Mouse (Mus musculus) midbrain, embryonic 10.5 days (tissue): ENCODE data around the gene Klf2. TPM values are rescaled to one million over a fixed set of nuclear protein-coding genes. Genes with fewer than 3 reads are reported as not detected.
A peak's percentile ranks its signal among the peaks of the same experiment; 100 is the strongest.

Experiments used
- DNase-seq: peaks from one replicate; pipeline ENCODE4 v3.0.0-alpha.2; 2017; ENCODE audit warnings: low spot score
- H3K27ac ChIP-seq: fragments of 300-500 bp; sonication (generic); replicated peaks from 2 replicates; pipeline ENCODE4 v1.5.1; 2016; ENCODE audit warnings: mild to moderate bottlenecking
- H3K27me3 ChIP-seq: fragments of 300-500 bp; sonication (generic); 2 replicates; pipeline ENCODE4 v1.6.1; 2016; ENCODE audit warnings: low read depth, mild to moderate bottlenecking; ENCODE audit not compliant: poor library complexity, severe bottlenecking
- H3K36me3 ChIP-seq: fragments of 300-500 bp; sonication (generic); 2 replicates; pipeline ENCODE4 v1.6.1; 2016; ENCODE audit warnings: mild to moderate bottlenecking, moderate library complexity
- H3K4me1 ChIP-seq: fragments of 300-500 bp; sonication (generic); 2 replicates; pipeline ENCODE4 v1.6.1; 2016
- H3K4me3 ChIP-seq: fragments of 300-500 bp; sonication (generic); 2 replicates; pipeline ENCODE4 v1.5.1; 2016; ENCODE audit warnings: mild to moderate bottlenecking, moderate library complexity
- H3K9me3 ChIP-seq: fragments of 300-500 bp; sonication (generic); replicated peaks from 2 replicates; pipeline ENCODE4 v1.6.1; 2016; ENCODE audit warnings: mild to moderate bottlenecking
- WGBS: fragments of 180-500 bp; shearing (Covaris S2); methylation state at CpG from one replicate; pipeline ENCODE4 v1.1.7; 2016; 5-methylcytosine and 5-hydroxymethylcytosine counted together
- polyA plus RNA-seq: library from polyadenylated mRNA; unstranded; fragments of >200 nt; fragmentation: Nextera tagmentation; extraction: Ambion mirVana; gene quantifications from 2 replicates; pipeline ENCODE4 v1.2.1, GENCODE M21; 2016

The Klf2 gene
- polyA plus RNA-seq, result 4.0 and 4.1 TPM in 2 replicates

DNA sequence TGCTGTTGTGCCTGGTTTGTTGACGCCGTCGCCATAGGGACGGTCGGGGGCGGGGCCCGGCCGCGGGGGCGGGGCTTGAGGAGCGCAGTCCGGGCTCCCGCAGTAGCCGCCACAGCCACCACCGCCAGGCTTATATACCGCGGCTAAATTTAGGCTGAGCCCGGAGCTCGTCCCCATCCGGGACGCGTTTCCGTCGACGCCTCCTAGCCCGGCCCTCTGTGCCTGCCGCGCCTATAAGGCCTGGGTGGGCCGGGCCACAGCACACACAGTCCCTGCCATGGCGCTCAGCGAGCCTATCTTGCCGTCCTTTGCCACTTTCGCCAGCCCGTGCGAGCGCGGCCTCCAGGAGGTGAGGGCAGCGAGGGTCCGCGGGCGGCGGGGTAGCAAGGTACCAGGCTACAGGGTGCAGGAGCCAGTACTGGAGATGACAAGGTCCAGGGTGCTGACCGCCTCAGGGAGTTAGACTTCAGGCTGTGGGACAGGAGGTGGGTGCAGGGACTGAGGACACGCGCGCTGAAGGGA is at the start of gene Klf2:
Klf2 (plus strand) TSS at position 233 of the 522 bp plus-strand sequence.
- under 1% methylated on average over 46 of the region's 46 CpGs for WGBS
- Histone ChIP-seq H3K27me3 (peaks cover 63% of the 10 kb centered on the region), H3K4me1 (peaks cover 42% of the 10 kb centered on the region), H3K4me3 (peak within 1 kb of the TSS; percentile 63), H3K36me3 (no peaks in the 10 kb centered on the region), H3K9me3 (no peaks in the 10 kb centered on the region), H3K27ac (peak within 1 kb of the TSS; percentile 71)
- peak; percentile 91 for DNase-seq

GRCm38 (mm10) chr8:72270606-72271005 is 48.2 kb upstream of the Klf2 start:
- H3K36me3 ChIP-seq, result no peaks in the 10 kb centered on the region
- WGBS, result 91% methylated on average over 12 of the region's 12 CpGs
- H3K4me3 ChIP-seq, result no peak overlapping the region
- H3K9me3 ChIP-seq, result no peaks in the 10 kb centered on the region
- no peak overlapping the region for H3K27ac ChIP-seq
- no peak for DNase-seq
- no peaks in the 10 kb centered on the region for H3K27me3 ChIP-seq
- H3K4me1 ChIP-seq, result no peaks in the 10 kb centered on the region

GRCm38 (mm10) chr8:72271051-72271660 is 47.7 kb upstream of the Klf2 start:
- H3K4me1 ChIP-seq, result no peaks in the 10 kb centered on the region
- H3K36me3 ChIP-seq, result no peaks in the 10 kb centered on the region
- 79% methylated on average over 11 of the region's 11 CpGs for WGBS

DNA sequence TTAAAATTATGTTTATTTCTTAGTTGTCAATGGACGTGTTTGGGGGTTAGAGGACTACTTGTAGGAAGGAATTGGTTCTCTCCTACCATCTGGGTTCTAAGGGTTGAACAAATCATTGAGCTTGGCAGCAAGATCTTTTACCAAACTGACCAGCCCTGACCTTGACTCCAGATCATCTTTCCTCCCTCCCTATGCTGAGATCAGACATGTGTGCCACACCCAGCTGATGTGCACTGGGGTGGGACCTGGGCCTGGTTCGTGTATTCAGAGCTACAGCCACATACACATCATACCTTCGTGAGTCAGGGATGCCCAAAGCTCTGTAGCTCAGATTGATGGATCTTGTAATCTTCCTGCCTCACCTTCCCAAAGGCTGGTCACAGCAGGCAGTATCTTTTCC is 47.1 kb upstream of the Klf2 start:
- DNase-seq, result no peak
- no peak overlapping the region for H3K4me3 ChIP-seq
- H3K4me1 ChIP-seq, result no peaks in the 10 kb centered on the region
- H3K27ac ChIP-seq, result no peak overlapping the region
- no peaks in the 10 kb centered on the region for H3K27me3 ChIP-seq
- no peaks in the 10 kb centered on the region for H3K36me3 ChIP-seq
- 79% methylated on average over 3 of the region's 3 CpGs for WGBS
- H3K9me3 ChIP-seq, result no peaks in the 10 kb centered on the region

More at GRCm38 (mm10) chr8:72271051-72271660, 47.7 kb upstream of the Klf2 start:
- H3K27me3 ChIP-seq, result no peaks in the 10 kb centered on the region
- no peak for DNase-seq
- H3K27ac ChIP-seq, result no peak overlapping the region
- no peaks in the 10 kb centered on the region for H3K9me3 ChIP-seq
- H3K4me3 ChIP-seq, result no peak overlapping the region

DNA sequence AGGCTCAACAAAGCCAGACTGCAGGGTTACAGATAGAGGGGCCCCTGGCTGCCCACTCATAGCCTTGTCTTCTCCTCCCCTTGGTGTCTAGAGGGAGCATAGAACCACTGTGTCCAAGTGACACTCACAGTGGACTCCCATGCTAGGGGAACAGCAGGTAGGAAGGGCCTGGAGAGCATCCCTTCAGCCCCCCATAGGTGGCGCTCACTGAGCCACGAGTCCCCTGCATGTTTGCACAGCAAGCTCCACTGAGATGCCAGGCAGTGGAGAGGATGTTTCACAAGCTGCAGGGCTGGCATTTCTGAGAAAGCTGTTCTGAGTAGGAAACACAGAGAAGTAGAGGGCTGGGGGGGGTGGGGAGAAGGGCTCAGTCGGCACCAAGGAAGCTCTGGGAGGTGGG is 46.5 kb upstream of the Klf2 start:
- no peaks in the 10 kb centered on the region for H3K36me3 ChIP-seq
- H3K27ac ChIP-seq, result no peak overlapping the region
- H3K27me3 ChIP-seq, result no peaks in the 10 kb centered on the region
- 18% methylated on average over 3 of the region's 3 CpGs for WGBS
- no peaks in the 10 kb centered on the region for H3K4me1 ChIP-seq
- no peaks in the 10 kb centered on the region for H3K9me3 ChIP-seq
- DNase-seq, result peak; percentile 46
- no peak overlapping the region for H3K4me3 ChIP-seq

- DNase-seq, result no peak
- no peak overlapping the region for H3K4me3 ChIP-seq
- H3K36me3 ChIP-seq, result no peaks in the 10 kb centered on the region
- H3K4me1 ChIP-seq, result no peaks in the 10 kb centered on the region
- H3K27ac ChIP-seq, result no peak overlapping the region
- H3K27me3 ChIP-seq, result no peaks in the 10 kb centered on the region
- no peaks in the 10 kb centered on the region for H3K9me3 ChIP-seq
- 82% methylated on average over 1 of the region's 1 CpGs for WGBS
These were observed 45.6 kb upstream of the Klf2 start for GRCm38 (mm10) chr8:72273111-72273770.

DNA sequence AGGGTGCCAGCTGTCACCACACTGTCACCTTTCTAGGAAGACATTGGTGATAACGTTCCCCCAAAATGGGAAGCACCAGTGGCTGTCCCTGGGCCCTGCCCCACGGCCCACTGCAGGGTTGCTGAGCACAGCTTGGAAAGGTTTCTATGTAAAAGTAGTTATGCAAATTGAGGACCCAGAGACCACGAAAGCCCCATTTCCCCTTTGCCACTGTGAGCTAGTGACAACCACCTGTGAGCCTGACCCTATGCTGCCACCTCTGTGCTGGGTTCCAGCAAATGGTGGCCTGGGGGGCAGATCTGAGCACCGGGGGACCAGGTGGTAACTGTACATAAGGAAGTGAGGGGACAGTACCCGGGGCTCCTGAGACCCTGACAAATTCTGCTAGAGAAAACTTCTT is 45.0 kb upstream of the Klf2 start:
- Histone ChIP-seq H3K27me3 (no peaks in the 10 kb centered on the region), H3K27ac (no peak overlapping the region), H3K36me3 (no peaks in the 10 kb centered on the region), H3K4me1 (no peaks in the 10 kb centered on the region), H3K4me3 (no peak overlapping the region), H3K9me3 (no peaks in the 10 kb centered on the region)
- no peak for DNase-seq
- 78% methylated on average over 5 of the region's 5 CpGs for WGBS

GRCm38 (mm10) chr8:72277244-72277643 is 41.6 kb upstream of the Klf2 start:
- Histone ChIP-seq H3K27me3 (no peaks in the 10 kb centered on the region), H3K9me3 (no peaks in the 10 kb centered on the region), H3K4me1 (no peaks in the 10 kb centered on the region), H3K36me3 (no peaks in the 10 kb centered on the region), H3K27ac (no peak overlapping the region), H3K4me3 (no peak overlapping the region)
- 83% methylated on average over 3 of the region's 3 CpGs for WGBS
- no peak for DNase-seq

- no peaks in the 10 kb centered on the region for H3K9me3 ChIP-seq
- no peak overlapping the region for H3K27ac ChIP-seq
- H3K4me3 ChIP-seq, result no peak overlapping the region
- no peaks in the 10 kb centered on the region for H3K4me1 ChIP-seq
- WGBS, result 81% methylated on average over 7 of the region's 7 CpGs
- no peaks in the 10 kb centered on the region for H3K36me3 ChIP-seq
- DNase-seq, result no peak
- H3K27me3 ChIP-seq, result no peaks in the 10 kb centered on the region
These were observed 39.7 kb upstream of the Klf2 start for GRCm38 (mm10) chr8:72279151-72279550.

GRCm38 (mm10) chr8:72281634-72282033 is 37.2 kb upstream of the Klf2 start:
- no peaks in the 10 kb centered on the region for H3K9me3 ChIP-seq
- no peaks in the 10 kb centered on the region for H3K4me1 ChIP-seq
- no peak overlapping the region for H3K27ac ChIP-seq
- no peaks in the 10 kb centered on the region for H3K36me3 ChIP-seq
- DNase-seq, result no peak
- no peaks in the 10 kb centered on the region for H3K27me3 ChIP-seq
- no peak overlapping the region for H3K4me3 ChIP-seq
- WGBS, result 55% methylated on average over 3 of the region's 3 CpGs

DNA sequence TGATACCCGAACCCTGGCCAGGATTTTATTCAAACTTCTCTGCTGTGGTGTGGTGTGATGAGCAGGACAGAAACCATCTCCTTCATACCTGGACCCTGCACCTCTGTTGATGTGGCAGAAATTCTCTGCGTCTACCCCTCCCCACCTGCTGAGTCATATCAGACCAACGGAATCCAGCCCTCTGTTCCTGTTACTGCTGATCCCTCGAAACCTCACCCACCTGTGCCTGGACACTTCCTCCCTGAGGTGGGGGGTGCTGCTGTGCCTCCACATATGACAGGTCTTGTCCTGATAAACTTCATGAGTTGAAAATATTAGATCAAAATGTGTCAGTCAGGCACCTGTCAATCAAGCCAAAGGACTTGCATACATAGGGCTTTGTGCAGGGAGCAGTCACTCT is 33.5 kb upstream of the Klf2 start:
- 85% methylated on average over 4 of the region's 4 CpGs for WGBS
- Histone ChIP-seq H3K27me3 (no peaks in the 10 kb centered on the region), H3K27ac (no peak overlapping the region), H3K9me3 (no peaks in the 10 kb centered on the region), H3K36me3 (no peaks in the 10 kb centered on the region), H3K4me3 (no peak overlapping the region), H3K4me1 (no peaks in the 10 kb centered on the region)
- DNase-seq, result no peak

GRCm38 (mm10) chr8:72289051-72289450 is 29.8 kb upstream of the Klf2 start:
- Histone ChIP-seq H3K36me3 (no peaks in the 10 kb centered on the region), H3K4me1 (no peaks in the 10 kb centered on the region), H3K9me3 (no peaks in the 10 kb centered on the region), H3K27ac (no peak overlapping the region), H3K4me3 (no peak overlapping the region), H3K27me3 (no peaks in the 10 kb centered on the region)
- DNase-seq, result no peak

- no peak for DNase-seq
- no peaks in the 10 kb centered on the region for H3K4me1 ChIP-seq
- no peak overlapping the region for H3K27ac ChIP-seq
- H3K4me3 ChIP-seq, result no peak overlapping the region
- WGBS, result 78% methylated on average over 2 of the region's 2 CpGs
- H3K36me3 ChIP-seq, result no peaks in the 10 kb centered on the region
- no peaks in the 10 kb centered on the region for H3K27me3 ChIP-seq
- no peaks in the 10 kb centered on the region for H3K9me3 ChIP-seq
These were observed 27.7 kb upstream of the Klf2 start for GRCm38 (mm10) chr8:72291104-72291503.
